Mouse (Mus musculus) kidney, postnatal 0 days (tissue): ENCODE measurements at regions not wholly inside any gene's neighbourhood (a gene's known extent, or its start where the extent isn't known, plus 50 kb on each side); places are given as distances from the start of the nearest gene placed in this dataset.

Experiments used
- ATAC-seq: fragments of 200-750 bp; cut with Nextera tagmentation; replicated peaks from 2 replicates; pipeline ENCODE4 v1.8.0; 2017; ENCODE audit warnings: low read depth, moderate number of reproducible peaks, moderate TSS enrichment, moderate library complexity; ENCODE audit not compliant: low FRiP score
- DNase-seq: peaks from one replicate; pipeline ENCODE4 v3.0.0-alpha.2; 2016; ENCODE audit warnings: low spot score
- H3K27ac ChIP-seq: fragments of 300-500 bp; sonication (generic); 2 replicates; pipeline ENCODE4 v1.5.1; 2014; ENCODE audit warnings: mild to moderate bottlenecking
- H3K27me3 ChIP-seq: fragments of 300-500 bp; sonication (generic); 2 replicates; pipeline ENCODE4 v1.6.1; 2014; ENCODE audit warnings: low read length, mixed read lengths; ENCODE audit not compliant: insufficient read depth
- H3K36me3 ChIP-seq: fragments of 300-500 bp; sonication (generic); 2 replicates; pipeline ENCODE4 v1.6.1; 2014; ENCODE audit warnings: low read length, mixed read lengths; ENCODE audit not compliant: insufficient read depth
- H3K4me1 ChIP-seq: fragments of 300-500 bp; sonication (generic); replicated peaks from 2 replicates; pipeline ENCODE4 v1.6.1; 2014; ENCODE audit warnings: antibody characterized with exemption, low read length, mixed read lengths; ENCODE audit not compliant: insufficient read depth
- H3K4me2 ChIP-seq: fragments of 300-500 bp; sonication (generic); 2 replicates; pipeline ENCODE4 v1.6.1; 2014; ENCODE audit warnings: mild to moderate bottlenecking, low read length, moderate library complexity, mixed read lengths
- H3K4me3 ChIP-seq: fragments of 300-500 bp; sonication (generic); replicated peaks from 2 replicates; pipeline ENCODE4 v1.5.1; 2014; ENCODE audit warnings: low read depth, low read length
- H3K9ac ChIP-seq: fragments of 300-500 bp; sonication (generic); 2 replicates; pipeline ENCODE4 v1.6.1; 2014; ENCODE audit warnings: low read depth, low read length
- H3K9me3 ChIP-seq: fragments of 300-500 bp; sonication (generic); replicated peaks from 2 replicates; pipeline ENCODE4 v1.6.1; 2016; ENCODE audit warnings: low read length, inconsistent platforms, mixed read lengths
- CTCF ChIP-seq: IDR thresholded peaks from 2 replicates; pipeline ENCODE4 v1.5.1; 2016; ENCODE audit warnings: antibody characterized with exemption, low read depth, mild to moderate bottlenecking, moderate library complexity
- WGBS: fragments of 180-500 bp; shearing (Covaris S2); extraction: QIAGEN DNeasy Blood & Tissue Kit; methylation state at CpG from one replicate; pipeline ENCODE4 v1.1.7; 2014; 5-methylcytosine and 5-hydroxymethylcytosine counted together

DNA sequence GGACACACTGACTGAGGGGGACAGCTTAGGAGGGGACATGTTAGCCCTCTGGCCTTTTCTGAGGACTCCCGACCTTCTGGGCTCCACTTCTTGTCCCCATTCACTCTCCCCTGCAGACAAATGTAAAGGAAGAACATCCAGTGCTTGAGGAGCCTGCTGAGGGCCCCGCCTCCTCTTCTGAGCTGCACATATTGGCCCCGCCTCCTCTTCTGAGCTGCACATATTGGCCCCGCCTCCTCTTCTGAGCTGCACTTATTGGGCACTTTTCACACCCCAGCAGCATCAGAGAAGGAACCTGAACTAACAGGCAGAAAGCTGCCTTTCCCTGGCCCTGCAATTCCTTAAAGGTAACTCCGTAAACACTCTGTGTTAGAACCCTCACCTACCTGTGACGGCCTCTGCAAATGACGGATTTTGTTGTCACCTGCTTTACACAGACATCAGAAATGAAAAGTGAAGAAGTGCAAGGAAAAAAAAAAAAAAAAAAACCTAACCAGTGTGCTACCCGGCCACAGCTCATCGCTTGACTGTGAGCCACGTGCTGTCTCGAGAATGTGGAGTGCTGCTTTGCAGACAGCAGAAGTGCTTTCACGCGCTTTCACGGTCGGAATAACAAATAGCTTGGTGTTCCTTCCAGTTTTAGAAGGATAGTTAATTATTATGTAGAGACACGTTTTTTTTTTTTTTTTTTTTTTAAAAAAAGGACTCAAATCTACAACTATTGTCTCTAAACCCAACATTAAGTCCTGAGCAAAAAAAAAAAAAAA is 96.5 kb downstream of the Ddx11 start:
- H3K4me2 ChIP-seq = no peak overlapping the region
- no peak overlapping the region for H3K4me3 ChIP-seq
- ATAC-seq (no peak), DNase-seq (no peak)
- 56% methylated on average over 16 of the region's 16 CpGs for WGBS
- H3K27me3 ChIP-seq = no peaks in the 10 kb centered on the region
- H3K9me3 ChIP-seq = no peaks in the 10 kb centered on the region
- TF ChIP-seq CTCF = no peak
- H3K36me3 ChIP-seq = no peaks in the 10 kb centered on the region
- no peaks in the 10 kb centered on the region for H3K4me1 ChIP-seq
- H3K27ac ChIP-seq = no peak overlapping the region
- no peak overlapping the region for H3K9ac ChIP-seq

DNA sequence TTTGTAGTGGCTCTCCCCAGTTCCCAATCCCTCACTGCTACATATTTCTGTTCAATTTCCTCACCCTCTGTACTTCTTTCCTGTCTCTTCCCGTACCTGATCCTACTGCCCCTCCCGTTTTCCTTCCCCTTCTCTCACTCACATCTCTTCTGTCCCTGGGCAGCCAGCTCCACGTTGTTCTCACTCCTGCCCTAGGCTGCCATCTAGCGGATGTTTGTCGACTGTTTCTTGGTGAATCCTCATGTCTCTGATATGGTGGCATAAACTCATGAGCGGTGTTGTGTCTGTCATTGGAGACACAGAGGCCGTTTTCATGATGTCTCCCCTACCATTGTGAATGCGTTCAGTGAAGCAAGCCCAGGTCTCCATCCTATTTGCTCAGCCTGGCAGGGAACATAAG is 97.9 kb downstream of the Ddx11 start:
- no peaks in the 10 kb centered on the region for H3K4me1 ChIP-seq
- peak; percentile 61 for ATAC-seq
- DNase-seq = peak; percentile 89
- H3K4me3 ChIP-seq = no peak overlapping the region
- no peaks in the 10 kb centered on the region for H3K36me3 ChIP-seq
- peak; percentile 92 for TF ChIP-seq CTCF
- no peaks in the 10 kb centered on the region for H3K9me3 ChIP-seq
- WGBS = 6% methylated on average over 8 of the region's 8 CpGs
- no peaks in the 10 kb centered on the region for H3K27me3 ChIP-seq
- no peak overlapping the region for H3K4me2 ChIP-seq
- H3K9ac ChIP-seq = no peak overlapping the region
- no peak overlapping the region for H3K27ac ChIP-seq

DNA sequence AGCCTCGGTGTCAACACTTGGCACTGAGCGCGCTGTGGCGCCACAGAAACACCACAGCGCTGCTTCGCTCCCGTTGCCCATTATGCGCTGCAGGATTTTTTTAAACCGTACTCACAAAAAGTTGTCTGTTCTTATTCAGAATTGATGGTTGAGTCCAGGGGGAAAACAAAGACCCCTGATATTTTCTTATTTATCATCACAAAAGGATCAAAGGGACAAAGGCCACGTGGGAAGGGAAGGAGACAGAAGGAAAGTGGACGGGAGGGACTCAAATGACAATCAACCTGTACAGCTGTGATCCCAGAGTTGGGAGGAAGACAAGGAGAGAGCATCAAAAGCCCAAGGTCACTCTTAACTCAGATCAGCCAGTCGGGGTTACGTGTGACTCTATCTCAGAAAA is 100.4 kb downstream of the Ddx11 start:
- no peak for TF ChIP-seq CTCF
- DNase-seq (no peak), ATAC-seq (no peak)
- Histone ChIP-seq H3K9ac (no peak overlapping the region), H3K4me2 (no peak overlapping the region), H3K27ac (no peak overlapping the region), H3K4me1 (no peaks in the 10 kb centered on the region), H3K4me3 (no peak overlapping the region), H3K9me3 (no peaks in the 10 kb centered on the region), H3K36me3 (no peaks in the 10 kb centered on the region), H3K27me3 (no peaks in the 10 kb centered on the region)
- 91% methylated on average over 13 of the region's 13 CpGs for WGBS

DNA sequence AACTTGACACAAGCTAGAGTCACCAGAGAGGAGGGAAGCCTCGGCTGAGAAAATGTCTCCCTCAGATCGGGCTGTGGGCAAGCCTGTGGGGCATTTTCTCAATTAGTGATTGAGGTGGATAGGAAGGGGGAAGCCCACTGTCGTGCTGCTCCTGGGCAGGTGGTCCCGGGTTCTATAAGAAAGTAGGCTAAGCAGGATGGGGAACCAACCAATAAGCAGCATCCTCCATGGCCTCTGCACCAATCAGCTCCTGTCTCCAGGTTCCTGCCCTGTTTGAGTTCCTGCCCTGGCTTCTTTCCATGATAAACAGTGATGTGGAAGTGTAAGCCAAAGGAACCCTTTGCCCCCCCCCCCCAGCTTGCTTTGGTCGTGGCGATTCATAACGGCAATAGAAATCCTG is 100.9 kb downstream of the Ddx11 start:
- Histone ChIP-seq H3K9me3 (no peaks in the 10 kb centered on the region), H3K4me3 (no peak overlapping the region), H3K4me1 (no peaks in the 10 kb centered on the region), H3K4me2 (peak overlapping the region; percentile 16), H3K36me3 (no peaks in the 10 kb centered on the region), H3K27me3 (no peaks in the 10 kb centered on the region), H3K9ac (no peak overlapping the region), H3K27ac (no peak overlapping the region)
- DNase-seq (peak; percentile 49), ATAC-seq (no peak)
- no peak for TF ChIP-seq CTCF
- WGBS = 38% methylated on average over 7 of the region's 7 CpGs

DNA sequence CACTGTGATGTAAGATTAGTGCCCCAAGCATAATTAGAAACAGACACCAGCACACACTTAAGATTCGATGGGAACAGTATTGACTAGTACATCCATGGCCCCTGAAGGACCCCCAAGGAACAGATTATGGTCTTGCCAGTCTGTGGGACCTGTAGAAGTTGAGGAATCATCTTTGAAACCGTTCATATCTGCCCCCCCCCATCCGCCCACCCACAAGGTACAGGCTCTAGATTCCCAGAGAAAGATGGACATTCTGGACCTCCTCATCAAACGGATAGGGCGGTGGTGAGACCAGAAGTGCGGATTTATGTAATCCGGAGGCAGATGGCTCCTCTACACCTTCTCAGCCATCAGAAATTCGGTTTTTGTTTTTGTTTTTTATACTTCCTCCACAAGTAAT is 109.1 kb downstream of the Ddx11 start:
- DNase-seq (no peak), ATAC-seq (no peak)
- Histone ChIP-seq H3K36me3 (no peaks in the 10 kb centered on the region), H3K4me1 (no peaks in the 10 kb centered on the region), H3K27ac (no peak overlapping the region), H3K4me2 (no peak overlapping the region), H3K4me3 (no peak overlapping the region), H3K27me3 (no peaks in the 10 kb centered on the region), H3K9ac (no peak overlapping the region), H3K9me3 (no peaks in the 10 kb centered on the region)
- 85% methylated on average over 8 of the region's 8 CpGs for WGBS
- TF ChIP-seq CTCF = no peak

DNA sequence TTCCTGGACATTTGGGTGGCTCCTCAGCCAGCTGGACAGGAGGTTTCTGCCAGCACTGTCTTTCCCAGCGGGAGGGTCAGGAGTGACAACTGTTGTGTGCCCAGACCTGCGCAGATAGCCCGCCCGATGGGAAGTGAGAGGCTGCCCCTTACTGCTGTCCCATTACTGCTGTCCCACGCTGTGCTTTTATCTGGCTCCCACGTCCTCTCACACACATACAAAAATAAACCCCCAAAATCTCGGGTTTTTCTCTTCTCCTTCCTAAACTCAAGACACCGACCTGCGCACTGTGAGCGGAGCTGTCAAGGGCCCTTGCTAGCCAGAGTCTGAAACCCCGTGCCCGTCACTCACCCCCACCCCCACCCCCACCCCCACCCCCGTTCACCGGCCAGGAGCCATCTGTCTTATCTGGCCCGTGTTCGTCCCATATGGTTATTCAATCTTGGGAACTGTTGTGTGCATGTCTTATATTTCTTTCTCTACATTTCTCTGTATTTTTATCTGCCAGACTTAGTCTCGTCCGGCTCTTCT is 109.6 kb downstream of the Ddx11 start:
- Histone ChIP-seq H3K9me3 (no peaks in the 10 kb centered on the region), H3K4me2 (peak overlapping the region; percentile 23; the same call in 1 of the 2 replicates), H3K36me3 (no peaks in the 10 kb centered on the region), H3K4me3 (no peak overlapping the region), H3K9ac (no peak overlapping the region), H3K4me1 (no peaks in the 10 kb centered on the region), H3K27me3 (no peaks in the 10 kb centered on the region), H3K27ac (no peak overlapping the region)
- no peak for DNase-seq
- no peak for ATAC-seq
- WGBS = 63% methylated on average over 18 of the region's 18 CpGs
- TF ChIP-seq CTCF = no peak
